In the genomic region with DNA sequence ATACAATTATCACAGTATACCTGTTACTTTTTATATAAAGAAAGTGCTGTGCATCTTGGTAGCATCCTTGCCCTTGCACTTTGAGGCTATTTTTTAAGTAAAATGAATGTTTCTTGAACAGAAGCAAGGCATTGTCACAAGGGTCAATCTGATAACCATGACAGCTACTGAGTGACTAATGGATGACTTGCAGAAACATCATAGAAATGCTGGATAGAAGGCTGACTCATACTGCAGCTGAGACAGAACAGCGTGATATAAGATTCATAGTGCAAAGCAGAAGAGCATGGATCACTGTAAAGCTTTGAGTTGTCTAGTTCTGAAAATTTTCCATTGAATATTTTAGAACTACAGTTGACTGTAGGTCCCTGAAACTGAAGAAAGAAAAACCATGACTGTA, we compare ENCODE assay signal across 21 mouse cellular contexts.
DNase-seq lines count a peak whose midpoint lies in the region; ATAC-seq and TF ChIP-seq lines count a peak whose summit lies in the region.
"Had no signal": no experiment of that assay in that cellular context is flagged by ENCODE, and none has a peak within 500 bp of the region (broad histone marks: within the 10 kb centered on the region; RNA-seq: fewer than 3 reads in every experiment).

No protein-coding gene starts in this region.

- H3K4me2 ChIP-seq in midbrain, embryonic 13.5 days (replicated peaks), result no peak overlapping the region
- H3K4me2 ChIP-seq: forebrain, embryonic 13.5 days; heart, embryonic 12.5 days; hindbrain, embryonic 13.5 days had no signal

- TF ChIP-seq POLR2A in MEL (IDR thresholded peaks at IDR 0.05; ENCODE audit: control insufficient read depth in 1 of 2, insufficient read depth in 1 of 2, low read depth in 1 of 2, low read length in 2 of 2, poor library complexity in 1 of 2), result no peak

- H3K9ac ChIP-seq in MEL (ENCODE audit: control insufficient read depth, low read depth, low read length, poor library complexity, severe bottlenecking), result no peak overlapping the region
- H3K9ac ChIP-seq in midbrain, embryonic 13.5 days (replicated peaks), result no peak overlapping the region
- H3K9ac ChIP-seq: forebrain, embryonic 13.5 days; forebrain, postnatal 0 days; heart, embryonic 12.5 days; hindbrain, embryonic 13.5 days had no signal

- TF ChIP-seq EP300 in MEL (IDR thresholded peaks at IDR 0.05; ENCODE audit: low read depth in 1 of 2, low read length in 2 of 2), result no peak

- no peak for TF ChIP-seq RAD21 in MEL (IDR thresholded peaks at IDR 0.05; ENCODE audit: low read depth, low read length)

- H3K4me1 ChIP-seq in MEL (ENCODE audit: control insufficient read depth in 1 of 2, insufficient read depth in 2 of 2, low read length in 2 of 2), result no peaks in the 10 kb centered on the region
- no peaks in the 10 kb centered on the region for H3K4me1 ChIP-seq in midbrain, embryonic 13.5 days (replicated peaks)
- H3K4me1 ChIP-seq: embryonic facial prominence, embryonic 10.5 days; forebrain, embryonic 13.5 days; heart, embryonic 12.5 days; hindbrain, embryonic 13.5 days had no signal

- DNase-seq in right cerebral cortex, adult 18-20 months, result peak; percentile 2
- no peak for DNase-seq in right cerebral cortex, adult 2 months (ENCODE audit: low spot score in 2 of 2)
- peak; percentile 13 for DNase-seq in MEL (ENCODE audit: low read depth, low spot score)
- DNase-seq in brain, adult 2 months (ENCODE audit: low read depth, low spot score), result peak; percentile 43
- DNase-seq in telencephalon, adult 2 months (ENCODE audit: low read depth, low spot score), result peak; percentile 2
- DNase-seq in layer of hippocampus, adult 9-11 months, result no peak
- no peak for DNase-seq in heart, postnatal 36 days
- DNase-seq: adrenal gland, postnatal 14 days; cerebellum, adult 18-20 months; cerebellum, adult 9-11 months; cerebellum, postnatal 36 days; forebrain, postnatal 0 days; gastrocnemius, adult 2 months; gastrocnemius, postnatal 25 days; heart, postnatal 4 days had no signal

- intact Hi-C loops in heart, postnatal 36 days (cut with DNase I), result no loop called here

- H3K27me3 ChIP-seq in MEL (ENCODE audit: control insufficient read depth in 1 of 2, insufficient read depth in 2 of 2, low read length in 2 of 2), result no peaks in the 10 kb centered on the region
- H3K27me3 ChIP-seq in midbrain, embryonic 13.5 days, result no peaks in the 10 kb centered on the region
- H3K27me3 ChIP-seq: forebrain, embryonic 13.5 days; heart, embryonic 12.5 days; hindbrain, embryonic 13.5 days had no signal

- H3K27ac ChIP-seq in MEL (ENCODE audit: control insufficient read depth, low read depth, low read length), result no peak overlapping the region
- no peak overlapping the region for H3K27ac ChIP-seq in midbrain, embryonic 13.5 days
- H3K27ac ChIP-seq: embryonic facial prominence, embryonic 10.5 days; forebrain, embryonic 13.5 days; gastrocnemius, adult 2 months; hindbrain, embryonic 13.5 days had no signal

- H3K36me3 ChIP-seq in MEL (ENCODE audit: control insufficient read depth in 1 of 2, insufficient read depth in 2 of 2, low read length in 2 of 2), result no peaks in the 10 kb centered on the region
- no peaks in the 10 kb centered on the region for H3K36me3 ChIP-seq in midbrain, embryonic 13.5 days
- H3K36me3 ChIP-seq: embryonic facial prominence, embryonic 10.5 days; heart, embryonic 12.5 days; hindbrain, embryonic 13.5 days had no signal

- H3K4me3 ChIP-seq in MEL (ENCODE audit: control insufficient read depth in 1 of 2, insufficient read depth in 1 of 2, low read depth in 2 of 2, low read length in 2 of 2), result no peak overlapping the region
- no peak overlapping the region for H3K4me3 ChIP-seq in midbrain, embryonic 13.5 days (replicated peaks)
- H3K4me3 ChIP-seq: embryonic facial prominence, embryonic 10.5 days; forebrain, embryonic 13.5 days; gastrocnemius, adult 2 months; heart, embryonic 12.5 days; hindbrain, embryonic 13.5 days had no signal

- no peaks in the 10 kb centered on the region for H3K9me3 ChIP-seq in MEL (replicated peaks; ENCODE audit: insufficient read depth, low read length)
- no peaks in the 10 kb centered on the region for H3K9me3 ChIP-seq in midbrain, embryonic 13.5 days
- H3K9me3 ChIP-seq: embryonic facial prominence, embryonic 10.5 days; forebrain, embryonic 13.5 days; heart, embryonic 12.5 days; hindbrain, embryonic 13.5 days had no signal

- H3K79me2 ChIP-seq in MEL (ENCODE audit: control insufficient read depth, insufficient read depth, low read length, poor library complexity), result no peaks in the 10 kb centered on the region

- ATAC-seq in midbrain, embryonic 13.5 days, result no peak
- ATAC-seq: forebrain, embryonic 13.5 days; forebrain, postnatal 0 days; intestine, postnatal 0 days had no signal

- 83% methylated on average over 1 of the region's 1 CpGs for WGBS in midbrain, embryonic 13.5 days

- TF ChIP-seq CTCF in MEL (IDR thresholded peaks at IDR 0.05 in 2 of 3, conservative IDR thresholded peaks at IDR 0.05 in 1 of 3; ENCODE audit: control insufficient read depth in 1 of 3, insufficient read depth in 1 of 3, low read depth in 2 of 3, low read length in 3 of 3, poor library complexity in 1 of 3, severe bottlenecking in 1 of 3), result no peak

TF ChIP-seq in MEL, 35 proteins besides CTCF, POLR2A, EP300 and RAD21:
- TF ChIP-seq SIN3A (IDR thresholded peaks at IDR 0.05; ENCODE audit: low read length) (no peak), TBP (IDR thresholded peaks at IDR 0.05; ENCODE audit: low read depth, low read length) (no peak)

Comparison
In these comparisons a context has a peak if more than half of its experiments do, and no peak if none do; other contexts are left out.
1. DNase-seq: peak in right cerebral cortex, adult 18-20 months (single experiment), MEL (single experiment), brain, adult 2 months (single experiment) and telencephalon, adult 2 months (single experiment); none in right cerebral cortex, adult 2 months (0 of 2), layer of hippocampus, adult 9-11 months (single experiment) and heart, postnatal 36 days (0 of 2).